Mouse (Mus musculus) liver, adult (tissue): Measurements from ENCODE around the gene Flot2.
A peak's percentile ranks its signal among the peaks of the same experiment; 100 is the strongest.

ENCODE experiments used
- GATA4 ChIP-seq: IDR thresholded peaks from 2 replicates; pipeline ENCODE4 v1.6.1; 2014; ENCODE audit warnings: mild to moderate bottlenecking, low read length; ENCODE audit not compliant: insufficient replicate concordance

Gene Flot2

DNA sequence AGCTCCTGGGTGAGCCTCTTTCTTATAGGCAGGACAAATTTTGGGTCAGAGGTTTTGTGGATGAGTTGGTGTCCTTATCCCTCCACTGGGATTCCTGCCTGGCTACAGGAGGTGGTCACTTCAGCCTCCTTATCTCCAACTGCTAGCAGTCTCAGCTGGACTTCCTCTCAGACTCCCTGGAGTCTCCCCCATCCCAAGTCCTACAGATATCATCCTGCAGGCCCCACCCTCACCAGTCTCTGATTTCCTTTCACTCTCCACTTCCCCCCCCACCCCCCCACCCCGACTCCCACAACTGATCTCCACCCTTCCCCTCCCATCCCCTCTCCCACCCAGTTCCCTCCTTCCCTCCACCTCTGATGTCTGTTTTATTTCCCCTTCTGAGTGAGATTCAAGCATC is 45.9 kb downstream of the Flot2 start:
- peak; percentile 86; the same call in 1 of the 2 replicates for TF ChIP-seq GATA4

DNA sequence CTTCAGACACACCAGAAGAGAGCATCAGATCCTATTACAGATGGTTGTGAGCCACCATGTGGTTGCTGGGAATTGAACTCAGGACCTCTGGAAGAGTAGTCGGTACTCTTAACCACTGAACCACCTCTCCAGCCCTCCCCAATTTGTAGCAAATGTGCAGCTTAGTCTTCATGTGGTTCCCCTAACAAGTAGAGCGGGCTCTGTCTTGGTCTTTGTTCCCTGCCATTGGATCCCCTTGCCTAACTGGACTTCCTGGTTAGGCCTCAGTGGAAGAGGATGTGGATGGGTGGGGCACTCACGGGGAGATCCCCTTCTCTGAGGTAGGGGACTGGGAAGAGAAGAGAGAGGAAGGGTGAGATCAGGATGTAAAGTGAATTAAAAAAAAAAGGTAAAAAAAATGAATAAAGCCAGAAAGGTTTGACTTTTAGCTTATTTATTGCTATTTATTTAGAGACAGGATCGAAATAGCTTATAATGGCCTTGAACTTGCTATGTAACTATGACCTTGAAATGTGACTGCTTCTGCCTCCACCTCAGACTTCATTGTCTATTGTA is 49.3 kb downstream of the Flot2 start:
- no peak for TF ChIP-seq GATA4

DNA sequence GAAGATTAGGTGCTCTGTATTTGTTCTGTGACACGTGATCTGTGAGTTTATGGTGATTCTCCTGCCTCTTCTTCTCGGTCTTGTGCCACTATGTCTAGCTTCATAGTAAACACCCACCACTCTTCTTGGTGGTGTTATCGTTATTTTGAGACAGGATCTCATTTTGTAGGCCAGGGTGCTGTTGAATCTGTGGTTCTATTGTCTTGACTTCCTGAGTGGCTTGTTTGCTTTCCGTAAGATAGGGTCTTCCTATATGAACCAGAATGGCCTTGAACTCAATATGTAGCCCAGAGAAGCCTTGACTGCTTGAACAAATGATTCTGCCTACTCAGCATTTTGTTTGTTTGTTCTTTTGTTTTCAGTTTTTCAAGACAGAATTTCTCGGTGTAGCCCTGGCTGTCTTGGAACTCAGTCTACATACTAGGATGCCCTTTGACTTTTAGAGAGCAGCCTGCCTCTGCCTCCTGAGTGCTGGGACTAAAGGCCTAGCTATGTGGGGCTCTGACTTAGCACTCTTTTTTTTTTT is 50.1 kb downstream of the Flot2 start:
- peak; percentile 89 for TF ChIP-seq GATA4

DNA sequence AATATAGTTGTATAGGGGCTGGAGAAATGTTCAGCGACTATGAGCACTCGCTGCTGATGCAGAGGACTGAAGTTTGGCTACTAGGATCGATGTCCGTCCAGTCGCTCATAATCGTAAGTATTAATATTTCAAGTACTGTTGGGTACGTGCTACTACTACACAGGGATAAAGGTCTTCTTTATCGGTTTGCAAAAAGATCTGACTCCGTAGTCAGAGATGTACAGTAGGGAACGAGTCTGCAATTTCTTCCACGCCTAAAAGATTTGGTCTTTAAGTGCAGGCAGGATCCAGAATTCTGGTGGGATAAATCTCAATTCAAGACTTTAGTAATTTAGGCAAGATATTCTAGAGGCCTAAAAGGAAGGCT is 56.4 kb downstream of the Flot2 start:
- TF ChIP-seq GATA4: no peak

GRCm38 (mm10) chr11:78094504-78095143 is 56.9 kb downstream of the Flot2 start, which contains the start of gene Fam222b:
TSS of gene Fam222b (plus strand) at chr11:78094660.
- TF ChIP-seq GATA4: peak; percentile 73; the same call in 1 of the 2 replicates

- TF ChIP-seq GATA4: peak; percentile 25; the same call in 1 of the 2 replicates
Observed at GRCm38 (mm10) chr11:78095144-78095516, 57.4 kb downstream of the Flot2 start.

- TF ChIP-seq GATA4: no peak
Observed at GRCm38 (mm10) chr11:78097077-78097476, 59.3 kb downstream of the Flot2 start.

DNA sequence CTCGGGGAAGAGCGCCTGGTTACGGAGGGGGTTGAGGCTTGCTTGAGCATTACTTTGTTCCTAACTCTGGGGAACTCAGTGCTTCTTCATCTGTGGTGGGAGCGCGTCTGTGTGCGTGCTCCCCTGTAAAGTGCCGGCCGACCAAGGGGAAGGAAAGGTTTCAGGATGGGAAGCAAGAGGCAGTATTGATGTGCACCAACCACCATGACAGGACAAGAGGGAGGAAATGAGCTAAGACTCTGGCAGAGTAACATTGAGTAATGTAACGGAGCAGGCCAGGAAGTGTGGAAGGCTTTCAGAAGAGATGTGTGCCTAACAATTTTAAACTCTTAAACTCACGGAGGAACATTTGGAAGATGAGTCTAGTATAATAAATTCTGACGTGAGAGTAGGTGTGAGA is 63.0 kb downstream of the Flot2 start:
- no peak for TF ChIP-seq GATA4

DNA sequence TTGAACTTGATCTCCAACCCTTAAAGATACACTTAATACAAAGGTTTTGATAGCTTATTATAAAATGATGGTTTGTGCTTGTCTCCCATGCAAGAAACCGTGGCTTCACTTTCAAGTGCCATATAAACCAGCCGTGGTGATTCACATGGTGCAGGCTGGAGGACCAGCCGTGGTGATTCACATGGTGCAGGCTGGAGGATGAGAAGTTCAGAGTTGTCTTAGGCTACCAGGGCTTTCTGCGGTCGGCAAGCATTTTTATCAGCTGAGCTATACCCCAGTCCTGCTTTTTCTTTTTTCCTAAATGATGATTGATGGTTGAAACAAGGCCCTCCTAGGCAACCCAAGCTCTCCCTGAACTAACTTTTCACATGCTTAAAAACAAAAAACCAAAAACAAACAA is 64.4 kb downstream of the Flot2 start:
- TF ChIP-seq GATA4: no peak

- TF ChIP-seq GATA4: peak; percentile 15; the same call in 1 of the 2 replicates
Observed at GRCm38 (mm10) chr11:78102958-78103747, 65.4 kb downstream of the Flot2 start.

GRCm38 (mm10) chr11:78104501-78104900 is 66.8 kb downstream of the Flot2 start:
- TF ChIP-seq GATA4: no peak
